Mouse (Mus musculus) midbrain, embryonic 13.5 days (tissue): ENCODE measurements around the gene Ptgds. TPM values are rescaled to one million over a fixed set of nuclear protein-coding genes. Genes with fewer than 3 reads are reported as not detected.
A peak's percentile ranks its signal among the peaks of the same experiment; 100 is the strongest.

ENCODE experiments used
- ATAC-seq: fragments of 200-750 bp; cut with Nextera tagmentation; 2 replicates; pipeline ENCODE4 v1.8.0; 2017; ENCODE audit warnings: mild to moderate bottlenecking, moderate TSS enrichment, moderate library complexity
- H3K27ac ChIP-seq: fragments of 300-500 bp; sonication (generic); 2 replicates; pipeline ENCODE4 v1.5.1; 2015; ENCODE audit warnings: inconsistent platforms, mild to moderate bottlenecking, moderate library complexity
- H3K27me3 ChIP-seq: fragments of 300-500 bp; sonication (generic); 2 replicates; pipeline ENCODE4 v1.6.1; 2015; ENCODE audit warnings: mild to moderate bottlenecking, inconsistent platforms
- H3K36me3 ChIP-seq: fragments of 300-500 bp; sonication (generic); 2 replicates; pipeline ENCODE4 v1.6.1; 2015; ENCODE audit warnings: mild to moderate bottlenecking, inconsistent platforms
- H3K4me1 ChIP-seq: fragments of 300-500 bp; sonication (generic); replicated peaks from 2 replicates; pipeline ENCODE4 v1.6.1; 2015; ENCODE audit warnings: inconsistent platforms
- H3K4me2 ChIP-seq: fragments of 300-500 bp; sonication (generic); replicated peaks from 2 replicates; pipeline ENCODE4 v1.6.1; 2015; ENCODE audit warnings: moderate library complexity, mild to moderate bottlenecking, inconsistent platforms
- H3K4me3 ChIP-seq: fragments of 300-500 bp; sonication (generic); replicated peaks from 2 replicates; pipeline ENCODE4 v1.5.1; 2015; ENCODE audit warnings: mild to moderate bottlenecking, inconsistent platforms
- H3K9ac ChIP-seq: fragments of 300-500 bp; sonication (generic); replicated peaks from 2 replicates; pipeline ENCODE4 v1.6.1; 2015; ENCODE audit warnings: mild to moderate bottlenecking, inconsistent platforms
- H3K9me3 ChIP-seq: fragments of 300-500 bp; sonication (generic); 2 replicates; pipeline ENCODE4 v1.6.1; 2016; ENCODE audit warnings: mild to moderate bottlenecking, inconsistent platforms
- WGBS: fragments of 180-500 bp; shearing (Covaris S2); methylation state at CpG from one replicate; pipeline ENCODE4 v1.1.7; 2015; 5-methylcytosine and 5-hydroxymethylcytosine counted together
- polyA plus RNA-seq: library from polyadenylated mRNA; unstranded; fragments of >200 nt; fragmentation: Nextera tagmentation; extraction: Ambion mirVana; gene quantifications from 2 replicates; pipeline ENCODE4 v1.2.1, GENCODE M21; 2015

The Ptgds gene
- polyA plus RNA-seq, 1 experiment from 2014 or later = 48.6 TPM

GRCm38 (mm10) chr2:25430395-25431233 is 39.2 kb downstream of the Ptgds start:
- H3K27ac ChIP-seq = no peak overlapping the region; the same call in 1 of the 2 replicates
- WGBS = 54% methylated on average over 17 of the region's 17 CpGs
- peak overlapping the region; percentile 6; the same call in 1 of the 2 replicates for H3K4me3 ChIP-seq

DNA sequence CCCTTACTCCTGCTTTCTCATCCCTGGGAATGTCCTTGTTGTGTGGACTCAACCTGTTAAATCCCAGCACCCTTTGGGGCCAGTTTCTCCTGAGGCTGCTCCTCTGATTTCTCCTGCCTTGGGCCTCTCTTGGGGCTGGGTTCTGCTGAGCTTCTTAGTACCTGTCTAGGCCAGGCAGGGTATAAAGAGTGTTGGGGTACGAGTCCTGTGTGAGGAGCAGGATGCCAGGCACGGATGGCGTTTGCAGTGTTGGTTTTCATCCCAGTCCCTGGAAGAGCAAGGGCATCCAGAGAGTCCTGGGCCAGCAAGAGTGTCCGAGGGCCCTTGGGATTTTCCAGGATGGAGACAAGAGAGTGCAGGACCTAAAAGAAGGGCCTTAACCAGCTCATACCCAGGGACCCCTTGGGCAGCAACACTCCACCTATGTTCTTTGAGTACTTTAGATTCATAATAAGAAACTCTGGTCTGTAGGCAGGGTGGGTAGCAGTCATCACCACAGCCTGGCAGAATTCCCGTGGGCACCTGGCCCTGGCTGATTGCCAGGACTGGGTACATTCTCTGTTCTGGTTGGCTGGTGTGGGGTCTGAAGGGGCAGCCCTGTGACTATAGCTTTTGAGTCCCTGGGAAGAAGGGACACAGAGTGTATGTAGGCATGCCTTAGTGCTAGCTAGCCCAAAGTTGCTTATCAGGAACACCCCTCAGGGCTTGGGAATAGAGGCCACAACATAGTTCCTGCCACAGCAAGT is 40.2 kb downstream of the Ptgds start:
- peak overlapping the region; percentile 84 for H3K4me3 ChIP-seq
- H3K9ac ChIP-seq = peak overlapping the region; percentile 88
- peaks cover 29% of the 10 kb centered on the region for H3K4me1 ChIP-seq
- peaks cover 15% of the 10 kb centered on the region for H3K36me3 ChIP-seq
- no peaks in the 10 kb centered on the region for H3K9me3 ChIP-seq
- H3K4me2 ChIP-seq = peak overlapping the region; percentile 76
- peaks cover 16% of the 10 kb centered on the region; the same call in 1 of the 2 replicates for H3K27me3 ChIP-seq
- ATAC-seq = no peak
- peak overlapping the region; percentile 39; the same call in 1 of the 2 replicates for H3K27ac ChIP-seq
- 74% methylated on average over 5 of the region's 5 CpGs for WGBS

More at GRCm38 (mm10) chr2:25430395-25431233, 39.2 kb downstream of the Ptgds start:
- ATAC-seq = peak; percentile 10; the same call in 1 of the 2 replicates
- Histone ChIP-seq H3K9ac (peak overlapping the region; percentile 88), H3K9me3 (no peaks in the 10 kb centered on the region), H3K4me1 (peaks cover 29% of the 10 kb centered on the region), H3K27me3 (0 out of 2 replicates have a peak, but pooled peaks cover 6% of the 10 kb centered on the region), H3K36me3 (peaks cover 25% of the 10 kb centered on the region), H3K4me2 (peak overlapping the region; percentile 76)

- Histone ChIP-seq H3K9me3 (no peaks in the 10 kb centered on the region), H3K4me1 (peaks cover 29% of the 10 kb centered on the region), H3K36me3 (peaks cover 6% of the 10 kb centered on the region), H3K27ac (peak within 1 kb of the TSS; percentile 92), H3K9ac (peak within 1 kb of the TSS; percentile 88), H3K4me3 (peak within 1 kb of the TSS; percentile 84), H3K27me3 (peaks cover 20% of the 10 kb centered on the region; the same call in 1 of the 2 replicates), H3K4me2 (peak within 1 kb of the TSS; percentile 76)
- under 1% methylated on average over 86 of the region's 89 CpGs for WGBS
- ATAC-seq = peak; percentile 92
Observed at GRCm38 (mm10) chr2:25428442-25429236, 41.2 kb downstream of the Ptgds start, which contains the start of gene Abca2. Gene Abca2, plus strand, starts transcription at chr2:25428703.

GRCm38 (mm10) chr2:25427256-25427655 is 42.6 kb downstream of the Ptgds start:
- H3K9me3 ChIP-seq = no peaks in the 10 kb centered on the region
- no peak overlapping the region for H3K4me2 ChIP-seq
- peaks cover 30% of the 10 kb centered on the region for H3K27me3 ChIP-seq
- WGBS = 91% methylated on average over 5 of the region's 5 CpGs
- peaks cover 29% of the 10 kb centered on the region for H3K4me1 ChIP-seq
- H3K36me3 ChIP-seq = no peaks in the 10 kb centered on the region
- no peak overlapping the region for H3K4me3 ChIP-seq
- H3K9ac ChIP-seq = no peak overlapping the region
- no peak for ATAC-seq
- H3K27ac ChIP-seq = no peak overlapping the region

DNA sequence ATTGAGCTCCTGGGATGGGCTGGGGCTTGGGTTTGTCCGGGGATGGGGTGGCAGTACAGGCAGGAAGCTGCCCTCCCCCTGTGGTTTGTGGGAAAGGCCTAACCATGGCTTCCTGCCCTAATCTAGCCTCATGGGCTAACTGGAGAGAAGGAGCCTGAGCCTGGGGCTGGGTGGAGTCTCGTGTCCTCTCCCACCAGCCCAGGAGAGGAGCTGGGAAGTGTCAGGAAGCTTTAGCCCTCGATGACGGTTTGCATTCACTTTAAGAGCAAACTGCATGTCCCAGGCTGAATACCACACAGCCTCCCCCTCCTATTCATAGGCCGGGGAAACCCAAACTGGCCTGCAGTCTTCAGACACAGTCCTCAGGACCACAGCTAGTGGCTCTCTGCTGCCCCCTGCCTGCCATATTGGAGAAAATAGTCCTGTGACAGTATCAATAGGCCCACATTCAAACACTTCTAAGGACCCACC is 43.1 kb downstream of the Ptgds start:
- Histone ChIP-seq H3K27me3 (peaks cover 30% of the 10 kb centered on the region), H3K4me1 (peaks cover 31% of the 10 kb centered on the region), H3K4me3 (no peak overlapping the region), H3K9ac (no peak overlapping the region), H3K9me3 (no peaks in the 10 kb centered on the region), H3K4me2 (no peak overlapping the region), H3K27ac (no peak overlapping the region), H3K36me3 (no peaks in the 10 kb centered on the region)
- ATAC-seq = no peak
- WGBS = 28% methylated on average over 5 of the region's 5 CpGs

GRCm38 (mm10) chr2:25425481-25425880 is 44.4 kb downstream of the Ptgds start:
- no peak overlapping the region for H3K4me2 ChIP-seq
- H3K9ac ChIP-seq = no peak overlapping the region
- no peak for ATAC-seq
- peaks cover 19% of the 10 kb centered on the region for H3K4me1 ChIP-seq
- H3K27me3 ChIP-seq = peaks cover 30% of the 10 kb centered on the region
- no peak overlapping the region for H3K27ac ChIP-seq
- WGBS = 59% methylated on average over 27 of the region's 27 CpGs
- H3K4me3 ChIP-seq = no peak overlapping the region
- no peaks in the 10 kb centered on the region for H3K36me3 ChIP-seq
- no peaks in the 10 kb centered on the region for H3K9me3 ChIP-seq

DNA sequence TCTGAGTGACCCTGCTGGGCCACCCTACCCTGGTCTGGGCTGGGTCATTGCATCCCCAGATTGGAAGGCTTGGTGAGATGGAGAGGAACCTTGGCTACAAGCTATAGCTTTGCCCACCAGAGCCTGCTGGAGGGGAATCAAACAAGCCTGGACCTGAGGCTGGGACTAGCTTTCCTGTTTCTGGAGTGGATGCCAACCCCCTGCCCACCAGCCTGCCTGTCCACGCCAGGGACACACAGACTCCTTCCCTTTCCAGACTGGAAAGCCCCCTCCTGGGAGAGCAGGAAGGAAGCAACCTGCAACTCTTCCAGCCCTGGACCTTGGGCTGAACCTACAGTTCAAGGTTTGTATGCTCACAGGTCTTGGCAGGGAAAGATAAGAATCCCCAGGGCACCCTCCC is 46.2 kb downstream of the Ptgds start:
- 73% methylated on average over 1 of the region's 1 CpGs for WGBS
- H3K4me1 ChIP-seq = peaks cover 2% of the 10 kb centered on the region; the same call in 1 of the 2 replicates
- H3K4me3 ChIP-seq = no peak overlapping the region
- no peak overlapping the region for H3K4me2 ChIP-seq
- H3K27me3 ChIP-seq = peaks cover 30% of the 10 kb centered on the region
- no peak overlapping the region for H3K9ac ChIP-seq
- no peaks in the 10 kb centered on the region for H3K9me3 ChIP-seq
- H3K27ac ChIP-seq = no peak overlapping the region
- no peaks in the 10 kb centered on the region for H3K36me3 ChIP-seq
- ATAC-seq = no peak

DNA sequence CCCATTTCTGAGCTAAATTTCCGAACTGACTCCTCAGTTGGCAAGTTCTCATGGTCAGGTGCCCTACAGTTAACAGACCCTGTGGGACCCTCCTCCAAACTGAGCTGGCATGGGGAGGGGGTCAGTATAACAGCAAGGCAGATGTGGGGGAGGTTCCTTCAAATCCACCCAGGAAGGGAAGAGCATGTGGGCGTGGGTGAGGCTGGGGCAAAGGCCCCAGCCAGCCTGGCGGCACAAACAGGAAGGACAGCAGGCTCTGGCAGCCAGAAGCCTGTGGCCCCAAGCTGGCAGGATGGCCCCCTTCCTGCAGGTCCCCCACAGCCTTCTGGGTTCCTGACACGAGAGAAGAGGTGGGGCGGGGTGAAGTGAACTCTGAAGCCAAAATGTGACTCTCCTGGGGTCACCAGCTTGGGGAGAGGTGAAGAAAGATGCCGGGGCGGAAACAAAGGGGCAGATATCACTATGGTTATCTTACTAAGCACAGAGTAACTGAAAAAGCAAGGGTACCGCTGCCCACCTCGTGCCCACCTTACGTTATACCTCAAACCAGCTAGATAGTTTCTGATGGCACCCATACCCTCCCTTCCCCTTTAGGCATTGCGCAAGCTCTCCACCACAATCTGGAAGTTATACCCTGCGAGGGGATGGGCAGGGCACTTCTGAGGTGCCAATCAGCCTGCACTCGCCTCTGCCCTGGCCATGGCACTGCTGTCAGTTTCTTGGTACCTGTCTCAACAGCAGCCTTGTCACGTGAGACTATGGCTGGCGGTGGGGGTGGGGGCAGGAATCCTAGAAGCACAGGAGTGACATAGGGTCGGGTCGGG is 47.0 kb downstream of the Ptgds start, which contains the start of gene Fut7:
TSS of gene Fut7 (plus strand) at position 681 of the 824 bp plus-strand sequence.
- H3K27me3 ChIP-seq = peaks cover 30% of the 10 kb centered on the region
- H3K9ac ChIP-seq = no peak within 1 kb of the TSS
- H3K27ac ChIP-seq = no peak within 1 kb of the TSS
- no peaks in the 10 kb centered on the region for H3K36me3 ChIP-seq
- H3K4me1 ChIP-seq = 0 out of 2 replicates have a peak, but pooled peaks cover 2% of the 10 kb centered on the region
- 71% methylated on average over 17 of the region's 17 CpGs for WGBS
- H3K4me3 ChIP-seq = no peak within 1 kb of the TSS
- no peak for ATAC-seq
- no peaks in the 10 kb centered on the region for H3K9me3 ChIP-seq
- no peak within 1 kb of the TSS for H3K4me2 ChIP-seq

DNA sequence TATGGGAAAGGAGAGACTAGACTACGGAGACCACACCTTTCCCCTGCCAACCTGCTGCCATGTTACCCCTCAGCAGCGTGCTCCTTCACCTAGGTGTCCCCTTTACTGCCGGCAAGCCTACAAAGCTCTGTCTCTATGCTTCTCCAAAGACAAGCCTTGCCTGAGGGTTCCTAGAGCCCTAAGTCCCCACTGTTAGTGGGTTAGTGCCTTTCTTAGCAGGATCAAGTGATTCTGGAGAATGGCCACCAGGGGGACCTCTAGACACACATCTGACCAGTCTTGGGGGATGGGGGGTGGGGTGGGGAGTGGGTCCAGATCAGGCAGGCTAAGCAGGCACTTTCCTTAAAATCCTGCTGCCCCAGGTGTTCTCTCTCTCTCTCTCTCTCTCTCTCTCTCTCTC is 48.0 kb downstream of the Ptgds start:
- WGBS = 20% methylated on average over 3 of the region's 3 CpGs
- Histone ChIP-seq H3K27ac (no peak overlapping the region), H3K4me1 (peaks cover 2% of the 10 kb centered on the region; the same call in 1 of the 2 replicates), H3K9ac (no peak overlapping the region), H3K9me3 (no peaks in the 10 kb centered on the region), H3K36me3 (no peaks in the 10 kb centered on the region), H3K27me3 (peaks cover 30% of the 10 kb centered on the region), H3K4me3 (no peak overlapping the region), H3K4me2 (no peak overlapping the region)
- ATAC-seq = peak; percentile 51

DNA sequence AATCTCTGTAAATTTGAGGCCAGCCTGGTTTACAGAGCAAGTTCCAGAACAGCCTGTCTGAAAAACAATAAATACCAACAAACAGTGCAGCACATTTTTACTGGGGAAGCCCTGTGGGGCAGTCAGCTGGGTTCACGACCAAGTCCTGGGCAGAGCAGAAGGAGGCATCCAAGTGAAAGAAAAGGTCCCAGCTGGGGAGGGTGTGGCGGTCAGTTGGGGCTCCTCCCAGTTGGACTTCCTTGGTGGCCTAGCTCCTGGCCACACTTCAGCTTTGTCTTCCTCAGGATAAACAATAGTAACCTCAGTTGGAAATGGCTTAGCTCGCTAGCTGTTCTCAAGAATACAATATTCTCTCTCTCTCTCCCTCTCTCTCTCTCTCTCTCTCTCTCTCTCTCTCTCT is 52.4 kb downstream of the Ptgds start:
- Histone ChIP-seq H3K36me3 (peaks cover 3% of the 10 kb centered on the region), H3K4me1 (peaks cover 2% of the 10 kb centered on the region; the same call in 1 of the 2 replicates), H3K27me3 (no peaks in the 10 kb centered on the region), H3K4me2 (no peak overlapping the region), H3K9ac (no peak overlapping the region), H3K4me3 (no peak overlapping the region), H3K27ac (no peak overlapping the region), H3K9me3 (no peaks in the 10 kb centered on the region)
- WGBS = 13% methylated on average over 3 of the region's 3 CpGs
- ATAC-seq = no peak
